Mouse (Mus musculus) frontal cortex, postnatal 14 days (tissue): ENCODE data around the gene Baz1a.
"Not testable (repeated sequence)": the region's sequence is repeated elsewhere in the genome, so short reads cannot be mapped to it uniquely, and the experiment has no call there.

Experiments used
- DNase-seq, 2 experiments: peaks; one replicate each; pipeline ENCODE4 v3.0.0; 2022; ENCODE audit warnings: low spot score in 2 of 2

Gene Baz1a

DNA sequence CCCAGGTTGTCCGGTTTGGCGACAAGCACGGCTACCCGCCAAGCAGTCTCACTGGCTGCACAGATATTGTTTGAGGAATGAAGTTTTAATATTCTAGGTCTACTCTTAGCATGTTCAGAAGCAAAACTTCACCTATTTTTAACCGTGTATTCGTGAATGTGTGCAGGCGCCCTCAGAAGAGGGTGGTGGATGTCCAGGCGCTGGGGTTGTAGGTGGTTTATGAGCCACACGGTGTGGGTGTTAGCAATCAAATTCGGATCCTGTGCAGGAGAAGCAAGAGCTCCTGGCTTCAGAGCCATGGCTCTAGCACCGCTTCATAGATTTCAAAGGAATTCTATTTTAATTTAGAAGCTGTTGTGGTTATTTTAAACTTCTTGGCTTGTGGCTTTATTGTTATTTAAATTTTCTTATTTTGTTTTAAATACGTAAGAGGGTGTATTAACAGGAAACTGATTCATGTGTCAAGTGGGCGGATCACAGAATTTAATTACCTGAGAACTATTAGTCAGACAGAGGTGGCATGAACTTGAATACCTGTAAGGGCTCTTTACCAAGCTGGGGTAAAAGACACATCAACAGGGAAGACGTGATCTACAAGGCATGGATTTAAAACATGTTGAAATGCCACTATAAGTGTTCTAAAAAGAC lies 6.7 kb downstream of the Baz1a start:
- no peak for DNase-seq

GRCm38 (mm10) chr12:55006071-55006470 lies 8.1 kb downstream of the Baz1a start:
- no peak for DNase-seq

DNA sequence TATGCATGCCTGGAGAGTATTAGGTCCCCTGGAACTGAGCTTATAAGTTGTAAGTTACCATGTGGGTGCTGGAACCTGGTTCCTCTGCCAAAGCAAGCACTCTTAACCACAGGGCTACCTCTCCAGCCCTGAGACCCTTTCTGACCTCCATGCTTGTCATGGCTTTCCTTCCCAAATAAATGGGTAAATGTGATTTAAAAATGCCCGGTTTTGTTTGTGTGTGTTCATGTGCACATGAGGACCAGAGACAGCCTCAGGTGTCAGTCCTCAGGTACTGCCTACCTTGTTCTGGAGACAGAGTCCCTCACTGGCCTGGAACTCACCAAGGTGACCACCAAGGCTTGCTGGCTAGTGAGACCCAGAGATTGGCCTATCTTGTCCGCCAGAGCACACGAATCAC lies 9.8 kb downstream of the Baz1a start:
- DNase-seq = no peak

- DNase-seq = no peak
Measured at GRCm38 (mm10) chr12:55003843-55004242, 10.3 kb downstream of the Baz1a start.

- DNase-seq = not testable (repeated sequence)
Measured at GRCm38 (mm10) chr12:55002532-55002931, 11.6 kb downstream of the Baz1a start.

- DNase-seq = no peak
Measured at GRCm38 (mm10) chr12:54999016-54999690, 15.0 kb downstream of the Baz1a start.

- DNase-seq = no peak
Measured at GRCm38 (mm10) chr12:54998411-54998810, 15.7 kb downstream of the Baz1a start.

DNA sequence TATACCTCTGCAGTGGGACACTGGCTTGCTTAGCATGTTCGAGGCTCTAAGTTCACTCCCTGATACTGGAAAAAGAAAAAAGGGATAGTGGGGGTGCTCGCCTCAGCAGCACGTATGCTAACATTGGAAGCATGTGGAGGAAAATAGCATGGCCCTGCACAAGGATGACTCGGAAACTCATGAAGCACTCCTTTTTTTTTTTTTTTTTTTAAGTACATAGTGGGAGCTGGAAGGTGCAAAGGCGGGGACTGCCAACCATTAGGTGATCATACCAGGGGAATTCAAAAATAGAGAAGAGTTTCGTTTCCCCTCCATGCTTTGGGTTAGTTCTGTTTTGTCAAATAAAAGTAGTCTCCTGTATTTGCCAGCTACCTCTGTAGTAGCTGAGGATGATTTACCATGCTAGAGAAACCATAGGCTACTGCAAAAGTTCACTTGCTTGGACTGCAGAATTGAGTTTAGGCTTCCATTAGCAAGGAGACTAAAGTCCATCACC lies 17.1 kb downstream of the Baz1a start:
- DNase-seq = no peak

DNA sequence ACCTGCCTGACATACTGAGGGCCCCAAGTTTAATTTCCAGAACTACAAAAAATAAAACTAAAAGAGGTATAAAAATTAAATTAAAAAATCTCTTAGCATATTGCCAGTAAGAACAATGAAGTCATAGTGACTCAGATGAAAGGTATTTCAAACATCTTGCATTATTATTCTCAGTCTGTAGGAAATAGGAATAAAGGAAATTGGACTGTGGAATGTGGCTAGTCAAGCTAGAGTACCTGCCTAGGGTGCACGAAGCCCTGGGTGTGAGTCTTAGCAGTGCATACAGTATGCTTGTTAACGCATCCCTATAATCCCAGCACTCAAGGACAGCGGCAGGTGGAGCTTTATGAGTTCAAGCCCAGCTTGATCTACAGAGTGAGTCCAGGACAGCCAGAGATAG lies 18.2 kb downstream of the Baz1a start:
- no peak for DNase-seq

DNA sequence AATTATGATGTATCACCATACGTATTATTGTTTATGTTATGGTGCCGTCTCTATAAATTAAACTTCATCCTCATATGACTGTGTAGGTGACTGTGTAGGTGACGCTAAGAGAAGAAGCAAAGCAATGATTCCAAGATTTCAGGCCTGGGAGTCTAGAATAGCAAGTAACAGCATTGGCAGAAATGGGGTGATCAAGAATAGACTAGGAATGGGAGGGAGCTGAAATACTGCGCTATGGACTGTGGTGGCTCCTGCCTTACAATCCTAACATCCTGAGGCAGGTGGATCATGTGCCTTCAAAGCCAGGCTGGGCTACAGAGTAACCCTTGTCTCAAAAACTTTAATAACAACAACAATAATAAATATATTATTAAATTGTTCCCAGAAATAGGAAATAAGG lies 19.7 kb downstream of the Baz1a start:
- DNase-seq = no peak

- no peak for DNase-seq
Measured at GRCm38 (mm10) chr12:54994068-54994386, 20.1 kb downstream of the Baz1a start.

- no peak for DNase-seq
Measured at GRCm38 (mm10) chr12:54993246-54994067, 20.7 kb downstream of the Baz1a start.

GRCm38 (mm10) chr12:54992814-54993213 lies 21.3 kb downstream of the Baz1a start:
- no peak for DNase-seq

GRCm38 (mm10) chr12:54988323-54988850 lies 25.8 kb downstream of the Baz1a start:
- DNase-seq = no peak

DNA sequence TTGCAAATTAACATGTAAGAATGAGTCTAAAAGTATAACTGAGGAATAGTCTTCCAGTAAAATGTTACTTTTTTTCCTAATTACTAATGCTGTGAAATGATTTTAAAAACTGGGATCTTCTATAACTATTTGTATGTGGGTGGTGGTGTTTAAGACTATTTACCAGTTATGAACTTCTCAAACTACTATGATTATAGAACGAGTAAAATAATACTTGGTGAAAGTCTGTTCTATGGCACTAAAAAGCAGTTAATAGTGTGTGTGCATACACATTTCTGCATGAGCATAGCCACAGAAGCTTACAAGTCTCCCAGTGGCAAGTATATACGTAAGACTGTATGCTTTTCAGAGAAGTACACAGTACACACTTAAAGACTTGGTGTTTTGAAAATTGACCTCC lies 27.0 kb downstream of the Baz1a start:
- no peak for DNase-seq

GRCm38 (mm10) chr12:54986052-54986717 lies 28.0 kb downstream of the Baz1a start, which contains the start of gene Gm20403:
Gm20403 (minus strand) TSS chr12:54986529.
- DNase-seq = peak in 1 of 2 experiments; percentile 23

- peak in 1 of 2 experiments; percentile 42 for DNase-seq
Measured at GRCm38 (mm10) chr12:54985257-54986051, 28.7 kb downstream of the Baz1a start.

- no peak for DNase-seq
Measured at GRCm38 (mm10) chr12:54984701-54985256, 29.4 kb downstream of the Baz1a start.

GRCm38 (mm10) chr12:54982935-54983715 lies 31.0 kb downstream of the Baz1a start:
- DNase-seq = no peak

GRCm38 (mm10) chr12:54981962-54982361 lies 32.2 kb downstream of the Baz1a start:
- no peak for DNase-seq
